Mouse (Mus musculus) forebrain, embryonic 14.5 days (tissue): ENCODE measurements at regions not wholly inside any gene's neighbourhood (a gene's known extent, or its start where the extent isn't known, plus 50 kb on each side); places are given as distances from the start of the nearest gene placed in this dataset.

Experiments used
- ATAC-seq: fragments of 200-750 bp; cut with Nextera tagmentation; 2 replicates; pipeline ENCODE4 v1.8.0; 2017; ENCODE audit warnings: mild to moderate bottlenecking, moderate library complexity
- DNase-seq: peaks from one replicate; pipeline ENCODE4 v3.0.0-alpha.2; 2015; ENCODE audit warnings: low spot score
- H3K27ac ChIP-seq: fragments of 300-500 bp; sonication (generic); 2 replicates; pipeline ENCODE4 v1.5.1; 2014; ENCODE audit warnings: low read depth, mild to moderate bottlenecking, control low read depth, low read length, moderate library complexity
- H3K27me3 ChIP-seq: fragments of 300-500 bp; sonication (generic); replicated peaks from 2 replicates; pipeline ENCODE4 v1.6.1; 2014; ENCODE audit warnings: low read length, control low read depth, mixed read lengths; ENCODE audit not compliant: control insufficient read depth, insufficient read depth
- H3K36me3 ChIP-seq: fragments of 300-500 bp; sonication (generic); 2 replicates; pipeline ENCODE4 v1.6.1; 2014; ENCODE audit warnings: low read length, control low read depth; ENCODE audit not compliant: control insufficient read depth, insufficient read depth
- H3K4me1 ChIP-seq: fragments of 300-500 bp; sonication (generic); 2 replicates; pipeline ENCODE4 v1.6.1; 2014; ENCODE audit warnings: antibody characterized with exemption, low read length, control low read depth; ENCODE audit not compliant: control insufficient read depth, insufficient read depth
- H3K4me2 ChIP-seq: fragments of 300-500 bp; sonication (generic); 2 replicates; pipeline ENCODE4 v1.6.1; 2014; ENCODE audit warnings: mild to moderate bottlenecking, control low read depth, low read length
- H3K4me3 ChIP-seq: fragments of 300-500 bp; sonication (generic); 2 replicates; pipeline ENCODE4 v1.5.1; 2014; ENCODE audit warnings: low read depth, low read length, control low read depth
- H3K9ac ChIP-seq: fragments of 300-500 bp; sonication (generic); 2 replicates; pipeline ENCODE4 v1.6.1; 2014; ENCODE audit warnings: mild to moderate bottlenecking, low read length, control low read depth, moderate library complexity
- H3K9me3 ChIP-seq: fragments of 300-500 bp; sonication (generic); replicated peaks from 2 replicates; pipeline ENCODE4 v1.6.1; 2016; ENCODE audit warnings: low read length, control low read depth, mixed read lengths; ENCODE audit not compliant: control insufficient read depth
- WGBS: fragments of 180-500 bp; shearing (Covaris S2); extraction: QIAGEN DNeasy Blood & Tissue Kit; methylation state at CpG from one replicate; pipeline ENCODE4 v1.1.7; 2014; 5-methylcytosine and 5-hydroxymethylcytosine counted together

DNA sequence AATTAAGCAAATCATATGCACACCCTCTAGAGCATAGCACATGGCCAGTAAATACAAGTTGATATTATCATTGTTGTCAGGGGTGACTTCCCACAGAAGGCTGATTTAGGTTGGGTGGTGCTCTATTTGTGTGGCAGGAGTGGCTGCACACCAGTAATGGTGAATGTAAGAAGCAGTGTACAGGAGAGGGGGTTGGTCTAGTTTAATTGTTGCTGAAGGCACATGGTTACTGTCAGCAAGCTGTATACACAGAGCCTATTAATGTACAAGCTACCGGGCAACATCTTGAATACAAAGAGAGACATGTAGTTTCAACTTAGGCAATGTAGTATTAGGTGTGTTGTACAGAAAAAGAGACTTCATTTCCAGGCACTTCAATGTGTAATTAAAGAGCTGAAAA lies 280.6 kb upstream of the Pkn2 start:
- no peak for DNase-seq
- no peaks in the 10 kb centered on the region for H3K4me1 ChIP-seq
- no peak overlapping the region for H3K27ac ChIP-seq
- no peaks in the 10 kb centered on the region for H3K27me3 ChIP-seq
- H3K9ac ChIP-seq, result no peak overlapping the region
- 60% methylated on average over 1 of the region's 1 CpGs for WGBS
- ATAC-seq, result peak; percentile 32; the same call in 1 of the 2 replicates
- no peaks in the 10 kb centered on the region for H3K36me3 ChIP-seq
- no peak overlapping the region for H3K4me3 ChIP-seq
- no peak overlapping the region for H3K4me2 ChIP-seq
- no peaks in the 10 kb centered on the region for H3K9me3 ChIP-seq

DNA sequence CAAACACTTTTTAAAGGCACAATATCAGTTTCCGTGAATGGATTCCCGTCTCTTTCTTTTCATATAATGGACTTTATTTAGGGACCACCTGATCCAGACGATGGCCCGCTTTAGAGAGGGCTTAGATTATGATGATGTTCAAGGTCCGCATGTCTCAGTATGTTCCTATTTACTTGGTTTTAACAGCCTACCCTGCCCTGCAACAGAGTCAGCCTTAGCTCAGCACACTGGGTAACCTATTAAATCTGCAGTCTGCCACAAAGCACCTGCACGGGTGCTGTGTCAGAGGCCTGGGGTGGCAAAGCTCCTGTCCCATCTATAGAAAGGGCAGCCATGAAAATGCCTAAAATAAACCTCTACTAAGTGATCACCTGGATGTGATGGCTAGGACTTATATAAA lies 280.2 kb upstream of the Pkn2 start:
- no peaks in the 10 kb centered on the region for H3K27me3 ChIP-seq
- H3K4me2 ChIP-seq, result no peak overlapping the region
- DNase-seq (no peak), ATAC-seq (no peak)
- WGBS, result 63% methylated on average over 6 of the region's 6 CpGs
- no peaks in the 10 kb centered on the region for H3K4me1 ChIP-seq
- no peak overlapping the region for H3K9ac ChIP-seq
- no peak overlapping the region for H3K4me3 ChIP-seq
- no peak overlapping the region for H3K27ac ChIP-seq
- H3K9me3 ChIP-seq, result no peaks in the 10 kb centered on the region
- no peaks in the 10 kb centered on the region for H3K36me3 ChIP-seq

DNA sequence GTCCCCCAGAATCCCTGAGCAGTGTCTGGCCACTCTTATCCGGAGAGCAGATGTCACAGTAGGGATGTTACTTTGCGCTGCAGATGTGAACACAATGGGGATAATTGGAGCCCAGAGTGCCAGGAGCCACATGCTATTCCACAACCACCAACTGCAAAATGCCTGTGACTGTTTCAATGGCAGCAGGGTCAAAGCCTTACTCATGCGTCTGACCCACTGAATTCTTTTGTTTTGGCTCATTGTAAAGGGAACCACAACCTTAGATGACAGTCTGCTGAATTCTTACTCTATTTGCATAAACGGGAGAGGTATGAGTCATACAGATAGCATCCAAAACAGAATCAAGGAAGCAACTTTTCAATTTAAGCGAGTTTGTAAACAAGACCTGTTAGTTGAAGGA lies 276.8 kb upstream of the Pkn2 start:
- Histone ChIP-seq H3K27me3 (no peaks in the 10 kb centered on the region), H3K36me3 (no peaks in the 10 kb centered on the region), H3K27ac (no peak overlapping the region), H3K4me2 (no peak overlapping the region), H3K9me3 (no peaks in the 10 kb centered on the region), H3K4me1 (no peaks in the 10 kb centered on the region), H3K4me3 (no peak overlapping the region), H3K9ac (no peak overlapping the region)
- DNase-seq (no peak), ATAC-seq (no peak)
- 35% methylated on average over 5 of the region's 5 CpGs for WGBS

GRCm38 (mm10) chr3:143156733-143157524 lies 275.1 kb upstream of the Pkn2 start:
- Histone ChIP-seq H3K4me2 (no peak overlapping the region), H3K27me3 (no peaks in the 10 kb centered on the region), H3K9ac (no peak overlapping the region), H3K4me1 (no peaks in the 10 kb centered on the region), H3K9me3 (no peaks in the 10 kb centered on the region), H3K36me3 (no peaks in the 10 kb centered on the region), H3K4me3 (no peak overlapping the region), H3K27ac (no peak overlapping the region)
- DNase-seq (no peak), ATAC-seq (no peak)

DNA sequence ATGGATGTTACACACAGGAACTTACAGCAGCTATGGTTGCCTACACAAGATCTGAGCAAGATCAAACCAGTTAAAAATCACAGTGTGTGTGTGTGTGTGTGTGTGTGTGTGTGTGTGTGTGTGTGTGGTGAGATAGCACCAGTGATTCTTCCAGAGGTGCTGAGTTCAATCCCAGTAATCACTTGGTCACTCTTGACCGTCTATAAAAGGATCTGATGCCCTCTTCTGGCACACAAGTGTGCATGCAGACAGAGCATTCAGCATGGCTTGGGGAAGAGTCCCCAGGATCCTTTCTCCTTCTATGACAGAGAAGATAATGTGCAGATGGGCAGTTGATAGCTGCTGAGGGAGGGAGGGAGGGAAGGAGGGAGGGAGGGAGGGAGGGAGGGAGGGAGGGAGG lies 274.4 kb upstream of the Pkn2 start:
- ATAC-seq, result no peak

GRCm38 (mm10) chr3:143155556-143155955 lies 273.8 kb upstream of the Pkn2 start:
- DNase-seq, result no peak
- H3K36me3 ChIP-seq, result no peaks in the 10 kb centered on the region
- no peak overlapping the region for H3K4me2 ChIP-seq
- no peak overlapping the region for H3K4me3 ChIP-seq
- no peak overlapping the region for H3K9ac ChIP-seq
- no peak for ATAC-seq
- no peaks in the 10 kb centered on the region for H3K9me3 ChIP-seq
- no peaks in the 10 kb centered on the region for H3K27me3 ChIP-seq
- no peaks in the 10 kb centered on the region for H3K4me1 ChIP-seq
- 93% methylated on average over 1 of the region's 1 CpGs for WGBS
- H3K27ac ChIP-seq, result no peak overlapping the region

More for the DNA sequence above, 274.4 kb upstream of the Pkn2 start:
- Histone ChIP-seq H3K4me3 (no peak overlapping the region), H3K4me1 (no peaks in the 10 kb centered on the region), H3K9ac (no peak overlapping the region), H3K36me3 (no peaks in the 10 kb centered on the region), H3K27me3 (no peaks in the 10 kb centered on the region), H3K27ac (no peak overlapping the region), H3K9me3 (no peaks in the 10 kb centered on the region), H3K4me2 (no peak overlapping the region)
- WGBS, result 35% methylated on average over 1 of the region's 1 CpGs
- DNase-seq, result no peak

- Histone ChIP-seq H3K9ac (no peak overlapping the region), H3K4me3 (no peak overlapping the region), H3K27ac (no peak overlapping the region), H3K4me1 (no peaks in the 10 kb centered on the region), H3K4me2 (no peak overlapping the region), H3K36me3 (no peaks in the 10 kb centered on the region), H3K9me3 (no peaks in the 10 kb centered on the region), H3K27me3 (no peaks in the 10 kb centered on the region)
- 40% methylated on average over 8 of the region's 8 CpGs for WGBS
- ATAC-seq, result no peak
- DNase-seq, result no peak
Measured at GRCm38 (mm10) chr3:143147471-143147870, 265.7 kb upstream of the Pkn2 start.

DNA sequence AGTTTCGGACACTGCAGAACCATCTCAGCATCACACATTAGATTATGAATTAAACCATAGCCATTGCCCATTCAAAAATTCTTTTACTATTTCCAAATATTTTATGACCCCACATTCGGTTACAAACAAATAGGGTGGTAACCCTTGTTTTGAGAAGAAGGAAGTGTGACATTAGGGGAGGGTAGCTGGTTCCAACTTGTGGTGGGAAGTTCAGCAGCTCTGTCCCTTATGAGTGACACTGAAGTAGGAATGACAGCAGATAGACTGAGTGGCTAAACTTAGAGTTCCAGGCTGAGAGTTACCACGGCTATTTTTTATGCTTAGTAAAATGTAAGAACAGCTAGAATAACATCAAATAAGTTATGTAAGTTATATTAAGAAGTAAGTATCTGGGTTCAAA lies 257.1 kb upstream of the Pkn2 start:
- Histone ChIP-seq H3K9me3 (no peaks in the 10 kb centered on the region), H3K27me3 (no peaks in the 10 kb centered on the region), H3K9ac (no peak overlapping the region), H3K4me2 (no peak overlapping the region), H3K36me3 (no peaks in the 10 kb centered on the region), H3K4me1 (no peaks in the 10 kb centered on the region), H3K27ac (no peak overlapping the region), H3K4me3 (no peak overlapping the region)
- DNase-seq (no peak), ATAC-seq (no peak)
- WGBS, result 94% methylated on average over 3 of the region's 3 CpGs

DNA sequence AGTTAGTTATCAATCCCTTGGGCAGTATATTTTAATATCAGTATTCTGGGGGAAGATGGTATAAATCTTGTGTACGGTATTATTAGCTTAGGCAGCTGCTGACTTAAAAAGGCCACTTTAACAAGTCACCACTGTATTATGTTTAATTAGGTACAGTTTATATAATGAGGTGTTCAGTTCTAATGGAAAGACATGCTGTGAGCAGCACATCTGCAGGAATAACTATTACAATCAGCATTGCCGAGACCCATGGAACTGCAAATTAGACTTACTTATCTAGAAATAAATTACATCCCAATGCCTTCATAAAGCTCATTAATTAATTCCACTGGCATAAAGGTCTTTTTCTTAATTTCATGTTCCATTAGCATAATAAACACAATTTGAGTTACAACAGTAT lies 252.7 kb upstream of the Pkn2 start:
- peak; percentile 40; the same call in 1 of the 2 replicates for ATAC-seq

More for the DNA sequence above, 252.7 kb upstream of the Pkn2 start:
- H3K4me1 ChIP-seq, result no peaks in the 10 kb centered on the region
- no peak overlapping the region for H3K9ac ChIP-seq
- H3K4me3 ChIP-seq, result no peak overlapping the region
- DNase-seq, result peak; percentile 26
- H3K9me3 ChIP-seq, result no peaks in the 10 kb centered on the region
- no peaks in the 10 kb centered on the region for H3K36me3 ChIP-seq
- 28% methylated on average over 2 of the region's 2 CpGs for WGBS
- H3K27me3 ChIP-seq, result no peaks in the 10 kb centered on the region
- no peak overlapping the region for H3K4me2 ChIP-seq
- no peak overlapping the region for H3K27ac ChIP-seq
